Mouse (Mus musculus): Measurements from ENCODE around the gene Gpc1. TPM values are rescaled to one million over a fixed set of nuclear protein-coding genes. Genes with fewer than 3 reads are reported as not detected.

Gene Gpc1
- polyA plus RNA-seq, 1 experiment from 2014 or later = 64.3 TPM

GRCm38 (mm10) chr1:92866170-92866569 is 34.7 kb downstream of the Gpc1 start:
- Histone ChIP-seq H3K9me3 (no peaks in the 10 kb centered on the region), H3K4me3 (no peak overlapping the region), H3K9ac (no peak overlapping the region), H3K27ac (replicated peaks) (no peak overlapping the region), H3K27me3 (no peaks in the 10 kb centered on the region), H3K4me1 (replicated peaks) (peaks cover 7% of the 10 kb centered on the region), H3K36me3 (no peaks in the 10 kb centered on the region), H3K4me2 (no peak overlapping the region)
- 79% methylated on average over 2 of the region's 2 CpGs for WGBS
- ATAC-seq (ENCODE audit: low read depth) = no peak

GRCm38 (mm10) chr1:92869985-92870384 is 38.5 kb downstream of the Gpc1 start:
- peaks cover 7% of the 10 kb centered on the region for H3K4me1 ChIP-seq (replicated peaks)
- no peaks in the 10 kb centered on the region for H3K9me3 ChIP-seq
- 69% methylated on average over 2 of the region's 2 CpGs for WGBS
- no peaks in the 10 kb centered on the region for H3K36me3 ChIP-seq
- no peak for ATAC-seq (ENCODE audit: low read depth)
- no peak overlapping the region for H3K4me3 ChIP-seq
- no peaks in the 10 kb centered on the region for H3K27me3 ChIP-seq
- no peak overlapping the region for H3K4me2 ChIP-seq
- H3K9ac ChIP-seq = no peak overlapping the region
- no peak overlapping the region for H3K27ac ChIP-seq (replicated peaks)

DNA sequence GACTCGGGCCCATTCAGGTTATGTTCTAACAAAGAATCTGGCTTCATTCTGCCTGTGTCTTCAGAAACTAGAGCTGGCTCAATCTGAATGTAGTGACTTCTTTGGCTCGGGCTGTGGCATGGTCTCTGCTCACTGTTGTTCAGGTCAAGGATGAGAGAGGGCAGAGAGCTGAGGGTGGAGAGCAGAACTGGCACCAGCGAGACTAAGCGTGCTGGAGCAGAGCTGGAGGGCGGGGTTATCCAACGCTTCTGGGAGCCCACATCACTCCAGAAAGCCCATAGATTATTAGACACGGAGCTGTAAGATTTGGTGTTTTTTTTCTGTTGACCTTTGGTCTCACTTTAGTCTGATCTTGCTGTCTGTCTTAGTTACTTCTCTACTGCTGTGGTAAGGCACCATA is 41.2 kb downstream of the Gpc1 start:
- Histone ChIP-seq H3K9ac (no peak overlapping the region), H3K27me3 (no peaks in the 10 kb centered on the region), H3K4me2 (no peak overlapping the region), H3K9me3 (no peaks in the 10 kb centered on the region), H3K4me1 (replicated peaks) (no peaks in the 10 kb centered on the region), H3K4me3 (no peak overlapping the region), H3K36me3 (no peaks in the 10 kb centered on the region), H3K27ac (replicated peaks) (no peak overlapping the region)
- WGBS = 90% methylated on average over 7 of the region's 7 CpGs
- ATAC-seq (ENCODE audit: low read depth) = no peak

GRCm38 (mm10) chr1:92874011-92874410 is 42.6 kb downstream of the Gpc1 start:
- no peaks in the 10 kb centered on the region for H3K27me3 ChIP-seq
- no peak overlapping the region for H3K9ac ChIP-seq
- H3K27ac ChIP-seq (replicated peaks) = no peak overlapping the region
- no peaks in the 10 kb centered on the region for H3K9me3 ChIP-seq
- H3K4me3 ChIP-seq = no peak overlapping the region
- H3K4me1 ChIP-seq (replicated peaks) = no peaks in the 10 kb centered on the region
- ATAC-seq (ENCODE audit: low read depth) = no peak
- WGBS = 79% methylated on average over 3 of the region's 3 CpGs
- no peak overlapping the region for H3K4me2 ChIP-seq
- no peaks in the 10 kb centered on the region for H3K36me3 ChIP-seq

DNA sequence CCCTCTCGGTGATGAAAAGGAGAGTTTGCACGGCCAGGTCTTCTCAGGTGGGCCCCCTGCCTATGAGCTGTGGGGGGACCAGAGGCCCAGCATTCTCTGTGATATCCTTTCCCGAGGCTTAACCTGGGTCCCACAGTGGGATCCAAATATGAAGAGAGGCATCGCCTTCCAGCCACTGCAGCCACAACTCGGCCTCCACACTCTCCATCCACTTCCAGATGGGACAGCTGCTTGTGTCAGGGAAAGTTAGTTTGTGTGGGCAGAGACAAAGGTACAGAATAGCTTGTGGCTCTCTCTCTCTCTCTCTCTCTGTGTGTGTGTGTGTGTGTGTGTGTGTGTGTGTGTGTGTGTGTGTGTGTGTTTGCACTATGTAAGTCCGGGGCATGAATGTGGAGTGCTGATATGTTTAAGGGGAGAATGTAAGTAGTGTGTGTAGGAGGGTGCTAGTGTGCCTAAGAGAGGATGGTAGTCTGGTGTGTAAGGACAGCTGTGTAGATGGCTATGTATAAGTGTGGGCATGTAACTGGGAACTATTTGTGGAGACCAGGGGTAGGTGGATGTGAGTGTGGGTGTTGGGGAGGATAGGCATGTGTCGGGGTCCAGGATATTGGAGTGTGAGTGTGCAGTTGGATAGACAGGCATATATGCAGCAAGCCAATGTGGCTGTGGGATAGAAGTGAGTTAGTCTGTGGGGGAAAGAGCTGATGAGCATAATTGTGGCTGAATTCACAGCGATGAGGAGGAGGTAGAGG is 44.1 kb downstream of the Gpc1 start:
- Histone ChIP-seq H3K27me3 (no peaks in the 10 kb centered on the region), H3K9ac (no peak overlapping the region), H3K4me3 (no peak overlapping the region), H3K9me3 (no peaks in the 10 kb centered on the region), H3K27ac (replicated peaks) (no peak overlapping the region), H3K4me1 (replicated peaks) (no peaks in the 10 kb centered on the region), H3K36me3 (no peaks in the 10 kb centered on the region), H3K4me2 (no peak overlapping the region)
- 85% methylated on average over 8 of the region's 8 CpGs for WGBS
- no peak for ATAC-seq (ENCODE audit: low read depth)

- ATAC-seq (ENCODE audit: low read depth) = no peak
- no peak overlapping the region for H3K4me2 ChIP-seq
Observed at GRCm38 (mm10) chr1:92877431-92877978, 46.1 kb downstream of the Gpc1 start.

DNA sequence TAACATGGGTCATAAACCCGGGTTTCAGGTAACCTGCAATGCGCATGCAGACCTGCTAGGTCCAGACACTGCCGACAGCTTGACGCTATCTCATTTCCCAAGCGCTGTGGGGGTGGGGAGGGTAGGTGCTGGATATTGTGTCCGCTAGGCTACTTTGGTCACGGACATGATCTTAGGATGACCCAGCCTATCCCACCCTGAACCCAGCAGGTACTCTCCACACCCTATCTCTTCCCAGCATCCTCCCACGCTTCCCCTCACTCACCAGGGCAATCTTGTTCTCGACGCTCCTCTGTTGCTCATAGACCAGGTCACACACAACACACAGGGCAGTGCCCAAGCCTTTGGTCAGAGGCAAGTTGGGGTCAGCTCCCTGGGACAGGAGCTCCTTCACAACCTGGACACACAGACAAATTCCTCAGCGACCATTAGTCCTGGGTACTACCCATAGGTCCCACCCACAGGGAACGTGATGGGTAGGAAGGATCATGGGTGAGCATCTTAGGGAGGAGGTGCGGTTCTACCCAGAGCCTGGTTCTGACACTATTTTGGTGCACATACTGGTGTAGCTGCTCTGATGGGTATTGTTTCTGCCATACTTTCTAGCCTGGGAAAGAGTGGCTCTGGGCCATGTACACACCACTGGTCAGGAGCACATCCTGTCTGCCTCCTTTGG is 46.8 kb downstream of the Gpc1 start:
- ATAC-seq (ENCODE audit: low read depth) = no peak
- H3K36me3 ChIP-seq = no peaks in the 10 kb centered on the region
- WGBS = 87% methylated on average over 13 of the region's 13 CpGs
- no peak overlapping the region for H3K4me3 ChIP-seq
- H3K27me3 ChIP-seq = no peaks in the 10 kb centered on the region
- no peaks in the 10 kb centered on the region for H3K9me3 ChIP-seq
- H3K4me1 ChIP-seq (replicated peaks) = no peaks in the 10 kb centered on the region
- H3K4me2 ChIP-seq = no peak overlapping the region
- H3K9ac ChIP-seq = no peak overlapping the region
- no peak overlapping the region for H3K27ac ChIP-seq (replicated peaks)

More at GRCm38 (mm10) chr1:92877431-92877978, 46.1 kb downstream of the Gpc1 start:
- 68% methylated on average over 12 of the region's 12 CpGs for WGBS
- H3K9me3 ChIP-seq = no peaks in the 10 kb centered on the region
- no peak overlapping the region for H3K4me3 ChIP-seq
- no peaks in the 10 kb centered on the region for H3K36me3 ChIP-seq
- no peak overlapping the region for H3K9ac ChIP-seq
- no peak overlapping the region for H3K27ac ChIP-seq (replicated peaks)
- H3K27me3 ChIP-seq = no peaks in the 10 kb centered on the region
- no peaks in the 10 kb centered on the region for H3K4me1 ChIP-seq (replicated peaks)

DNA sequence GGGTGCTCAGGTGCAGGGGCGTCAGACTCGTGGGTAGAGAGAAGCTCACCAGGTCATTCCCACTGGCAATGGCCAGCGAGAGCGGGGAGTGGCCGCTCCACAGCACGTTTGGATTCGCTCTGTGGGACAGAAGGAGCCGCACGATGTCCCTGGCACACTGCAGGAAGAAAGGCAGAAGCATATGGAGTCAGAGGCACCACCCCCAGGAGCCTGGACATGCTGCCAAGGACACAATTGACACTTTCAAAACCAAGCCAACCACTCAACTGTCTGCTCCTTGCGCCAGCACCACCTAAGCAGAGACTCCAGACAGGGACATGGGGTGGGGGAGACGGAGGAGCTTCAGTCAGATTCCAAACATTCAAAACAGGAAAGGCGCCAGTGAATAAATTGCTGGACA is 47.8 kb downstream of the Gpc1 start:
- ATAC-seq (ENCODE audit: low read depth) = no peak

GRCm38 (mm10) chr1:92880101-92880500 is 48.7 kb downstream of the Gpc1 start:
- H3K36me3 ChIP-seq = no peaks in the 10 kb centered on the region
- no peaks in the 10 kb centered on the region for H3K9me3 ChIP-seq
- no peak overlapping the region for H3K27ac ChIP-seq (replicated peaks)
- ATAC-seq (ENCODE audit: low read depth) = no peak
- no peak overlapping the region for H3K4me2 ChIP-seq
- no peak overlapping the region for H3K9ac ChIP-seq
- no peak overlapping the region for H3K4me3 ChIP-seq
- no peaks in the 10 kb centered on the region for H3K4me1 ChIP-seq (replicated peaks)
- 81% methylated on average over 5 of the region's 5 CpGs for WGBS
- H3K27me3 ChIP-seq = no peaks in the 10 kb centered on the region

More for the DNA sequence above, 47.8 kb downstream of the Gpc1 start:
- no peak overlapping the region for H3K4me2 ChIP-seq
- H3K4me1 ChIP-seq (replicated peaks) = no peaks in the 10 kb centered on the region
- H3K27ac ChIP-seq (replicated peaks) = no peak overlapping the region
- H3K9ac ChIP-seq = no peak overlapping the region
- no peaks in the 10 kb centered on the region for H3K27me3 ChIP-seq
- WGBS = 87% methylated on average over 12 of the region's 12 CpGs
- H3K4me3 ChIP-seq = no peak overlapping the region
- no peaks in the 10 kb centered on the region for H3K9me3 ChIP-seq
- H3K36me3 ChIP-seq = no peaks in the 10 kb centered on the region

DNA sequence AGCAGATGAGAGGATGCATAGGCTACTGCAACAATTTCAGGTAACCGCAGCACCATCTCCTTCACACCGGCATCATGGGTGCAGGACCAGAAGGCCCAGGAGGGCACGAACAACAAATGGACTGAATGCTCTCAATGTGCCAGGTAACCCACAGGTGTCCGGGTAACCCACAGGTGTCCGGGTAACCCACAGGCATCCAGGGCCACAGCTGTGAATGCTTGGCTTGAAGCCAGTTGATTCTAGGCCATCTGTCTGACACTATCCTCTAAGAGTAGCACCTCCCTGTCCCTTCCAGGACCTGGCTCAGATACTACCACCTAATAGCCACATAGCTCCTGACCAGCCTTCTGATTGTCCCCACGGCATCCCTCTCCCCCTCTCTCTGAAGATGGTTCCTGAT is 50.5 kb downstream of the Gpc1 start:
- no peak overlapping the region for H3K9ac ChIP-seq
- H3K4me3 ChIP-seq = no peak overlapping the region
- H3K4me2 ChIP-seq = no peak overlapping the region
- H3K36me3 ChIP-seq = no peaks in the 10 kb centered on the region
- no peaks in the 10 kb centered on the region for H3K9me3 ChIP-seq
- 86% methylated on average over 6 of the region's 6 CpGs for WGBS
- H3K27me3 ChIP-seq = no peaks in the 10 kb centered on the region
- H3K27ac ChIP-seq (replicated peaks) = no peak overlapping the region
- H3K4me1 ChIP-seq (replicated peaks) = no peaks in the 10 kb centered on the region
- ATAC-seq (ENCODE audit: low read depth) = no peak

- Histone ChIP-seq H3K4me3 (no peak overlapping the region), H3K9me3 (no peaks in the 10 kb centered on the region), H3K4me1 (replicated peaks) (no peaks in the 10 kb centered on the region), H3K4me2 (no peak overlapping the region), H3K27ac (replicated peaks) (no peak overlapping the region), H3K9ac (no peak overlapping the region), H3K27me3 (no peaks in the 10 kb centered on the region), H3K36me3 (no peaks in the 10 kb centered on the region)
- WGBS = 75% methylated on average over 7 of the region's 7 CpGs
- no peak for ATAC-seq (ENCODE audit: low read depth)
Observed at GRCm38 (mm10) chr1:92888901-92889655, 57.6 kb downstream of the Gpc1 start.

- H3K27ac ChIP-seq (replicated peaks) = no peak overlapping the region
- no peaks in the 10 kb centered on the region for H3K9me3 ChIP-seq
- no peak overlapping the region for H3K4me2 ChIP-seq
- H3K4me1 ChIP-seq (replicated peaks) = no peaks in the 10 kb centered on the region
- H3K36me3 ChIP-seq = no peaks in the 10 kb centered on the region
- H3K27me3 ChIP-seq = no peaks in the 10 kb centered on the region
- H3K4me3 ChIP-seq = no peak overlapping the region
- ATAC-seq (ENCODE audit: low read depth) = no peak
- WGBS = 79% methylated on average over 3 of the region's 3 CpGs
- no peak overlapping the region for H3K9ac ChIP-seq
Observed at GRCm38 (mm10) chr1:92892791-92893190, 61.3 kb downstream of the Gpc1 start.

All from neural tube, embryonic 13.5 days (tissue).